Mouse (Mus musculus) gastrocnemius, postnatal 36 days (tissue): ENCODE data around the gene Rita1. TPM values are rescaled to one million over a fixed set of nuclear protein-coding genes. Genes with fewer than 3 reads are reported as not detected.
A peak's percentile ranks its signal among the peaks of the same experiment; 100 is the strongest.

Source experiments
- DNase-seq, 2 experiments: peaks; one replicate each; pipeline ENCODE4 v3.0.0; 2022
- intact Hi-C: fragments of 180-260 bp; cut with DNase I; formaldehyde crosslinking; loops from one replicate; pipeline ENCODE4 v1.15.1; 2025
- long read RNA-seq, 2 experiments: library from polyadenylated mRNA; stranded (forward); transcript quantifications; one replicate each; pipeline ENCODE4 v2.0.0; 2021
- total RNA-seq, 2 experiments: library from RNA; stranded (reverse); gene quantifications; 2 replicates each; pipeline ENCODE4 v1.2.3; 2021

The Rita1 gene
- 1 to 10 TPM; 5.6 to 6.8 TPM for total RNA-seq
- long read RNA-seq, experiment 1, partial matches to known transcripts = 0 of 2 reads
- long read RNA-seq, experiment 1, other reads (novel, unspliced or antisense) = 0 of 2 reads
- long read RNA-seq, experiment 2, partial matches to known transcripts = 2 of 12 reads
- long read RNA-seq, experiment 2, other reads (novel, unspliced or antisense) = 5 of 12 reads

DNA sequence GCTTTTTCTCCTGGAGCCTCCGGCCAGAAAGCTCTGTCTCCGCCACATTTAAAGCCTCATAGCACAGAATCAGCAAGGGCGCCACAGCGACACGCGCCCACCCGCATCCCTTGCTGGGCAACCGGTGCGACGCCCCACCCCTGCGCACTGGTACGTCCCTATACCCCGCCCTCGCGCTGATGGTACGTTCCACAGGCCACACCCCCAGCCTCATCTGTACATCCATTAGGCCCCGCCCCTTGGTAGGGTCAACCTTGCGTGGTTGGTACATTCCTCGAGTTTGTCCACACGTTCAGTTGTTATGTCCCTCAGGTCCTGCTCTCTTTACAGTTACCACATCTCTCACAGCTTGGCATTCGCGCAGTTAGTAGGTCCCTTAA, at the start of gene Rita1, which contains the start of gene Ddx54:
Gene Rita1 (minus strand): TSS at position 148 of the 380 bp plus-strand sequence.
Gene Ddx54 (plus strand): TSS at position 298 of the 380 bp plus-strand sequence.
- peak; percentile 95 to 98 for DNase-seq
- intact Hi-C loops = no loop called here

DNA sequence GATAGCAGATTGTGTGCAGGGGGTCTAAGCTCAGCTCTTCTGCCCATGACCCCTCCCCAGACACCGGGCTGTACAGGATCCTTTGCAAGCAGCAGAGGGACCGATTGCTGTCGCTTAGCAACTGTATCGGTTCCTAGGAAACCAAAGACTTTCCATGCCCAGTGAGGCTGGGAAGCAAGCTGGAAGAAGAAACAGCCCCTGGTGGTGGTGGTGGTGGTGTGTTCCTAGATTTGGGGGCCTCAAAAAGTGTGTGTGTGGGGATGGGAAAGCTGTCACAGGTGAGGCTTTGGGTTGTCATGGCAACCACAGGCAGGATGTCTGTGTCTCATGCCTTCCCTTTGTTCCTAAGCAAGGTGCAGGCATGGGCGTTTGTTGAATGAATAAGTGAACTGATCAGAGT, 48.4 kb upstream of the Rita1 start:
- DNase-seq = no peak
- intact Hi-C loops = no loop called here

DNA sequence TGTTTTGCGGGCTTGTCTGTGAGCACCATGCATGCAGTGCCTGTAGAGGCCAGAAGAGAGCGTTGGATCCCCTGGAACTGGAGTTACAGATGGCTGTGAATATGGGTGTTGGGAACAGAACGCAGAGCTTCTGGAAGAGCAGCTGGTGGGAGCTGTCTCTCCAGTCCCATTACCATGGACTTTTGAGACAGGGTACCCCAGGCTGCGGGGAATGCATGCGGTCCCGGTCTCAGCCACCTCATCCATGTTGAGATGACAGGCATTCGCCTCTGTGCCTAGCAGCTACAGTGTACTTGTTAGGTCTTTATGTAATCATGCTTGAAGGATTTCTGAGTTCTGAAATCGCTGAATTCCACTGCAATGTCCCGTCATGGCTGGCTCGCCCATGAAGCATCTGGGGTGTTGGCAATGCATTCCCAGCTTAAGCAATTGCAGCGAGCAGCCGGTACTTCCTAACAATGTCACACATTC, 43.9 kb upstream of the Rita1 start:
- intact Hi-C loops = no loop called here

DNA sequence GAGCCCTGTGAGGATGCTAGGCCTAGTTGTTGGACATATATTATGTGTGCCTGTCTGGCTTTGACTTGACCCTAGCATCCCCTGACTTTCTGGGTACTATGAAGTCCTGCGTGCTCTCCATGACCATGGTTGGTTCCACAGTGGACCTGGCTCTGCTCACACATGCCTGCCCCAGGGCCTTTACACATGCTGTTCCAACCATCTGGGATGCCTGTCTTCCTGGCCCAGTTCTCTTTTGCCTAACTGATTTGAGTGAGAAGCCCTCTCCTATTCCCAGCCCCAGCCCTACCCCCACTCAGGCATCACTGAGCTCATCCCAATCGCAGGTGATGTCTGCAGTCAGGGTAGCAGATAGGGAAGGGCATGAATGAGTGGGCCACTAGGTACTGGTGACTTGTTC, 41.5 kb upstream of the Rita1 start:
- intact Hi-C loops = no loop called here
- no peak for DNase-seq

More for the DNA sequence above, 43.9 kb upstream of the Rita1 start:
- no peak for DNase-seq

DNA sequence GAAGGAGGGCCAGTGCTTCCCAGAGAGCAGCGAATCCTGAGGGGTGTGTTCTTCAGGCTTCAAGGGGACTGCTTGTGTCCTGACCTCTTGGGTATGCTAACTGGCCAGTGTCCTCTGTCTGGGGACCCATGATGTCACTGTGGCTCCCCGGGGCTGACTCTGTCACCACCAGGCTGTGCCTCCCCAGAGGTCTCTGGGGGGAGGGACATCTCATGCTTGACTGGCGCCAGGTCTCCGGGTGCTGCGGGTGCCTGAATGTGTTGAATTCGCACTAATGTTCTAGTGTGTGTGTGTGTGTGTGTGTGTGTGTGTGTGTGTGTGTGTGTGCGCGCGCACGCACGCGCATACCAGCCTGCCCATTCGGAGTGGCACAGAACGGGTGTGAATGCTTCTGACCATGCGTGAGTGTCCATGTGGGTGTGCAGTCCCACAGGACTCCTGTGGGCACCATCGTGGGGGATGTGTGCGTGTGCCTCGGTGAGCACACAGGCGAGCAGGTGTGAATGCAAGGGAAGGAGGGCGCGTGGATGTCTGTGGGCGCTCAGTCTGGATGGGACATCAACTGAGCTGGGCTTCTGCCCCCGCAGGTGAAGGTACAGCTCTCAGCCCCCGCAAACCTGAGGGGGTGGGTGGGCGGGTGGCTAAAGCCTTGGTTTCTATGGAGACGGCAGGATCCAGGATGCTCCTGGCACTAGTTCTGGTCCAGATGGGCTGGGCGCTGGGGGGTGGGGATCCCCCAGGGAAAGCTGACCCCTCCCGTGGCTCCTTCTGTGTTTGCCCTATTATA, 40.7 kb upstream of the Rita1 start:
- intact Hi-C loops = no loop called here
- no peak for DNase-seq

DNA sequence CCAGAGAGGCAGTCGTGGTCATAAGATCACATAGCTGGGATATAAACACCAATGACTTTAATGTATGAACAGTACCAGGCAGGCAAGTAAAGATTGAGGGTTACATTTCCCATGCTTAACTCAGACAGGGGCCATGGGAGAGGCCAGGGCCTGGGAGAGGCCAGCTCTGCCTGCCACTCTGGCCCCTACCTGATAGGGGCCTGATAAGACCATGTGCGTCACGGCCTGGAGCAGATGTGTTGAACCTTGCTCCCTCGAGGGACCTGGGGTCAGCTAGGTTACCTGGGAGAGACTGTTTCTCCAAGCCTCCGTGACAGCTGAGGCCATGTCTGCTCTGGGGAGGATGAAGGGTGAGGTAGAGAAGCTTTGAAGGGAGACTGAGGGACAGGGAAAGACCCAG, 38.8 kb upstream of the Rita1 start:
- no peak for DNase-seq
- intact Hi-C loops = no loop called here

DNA sequence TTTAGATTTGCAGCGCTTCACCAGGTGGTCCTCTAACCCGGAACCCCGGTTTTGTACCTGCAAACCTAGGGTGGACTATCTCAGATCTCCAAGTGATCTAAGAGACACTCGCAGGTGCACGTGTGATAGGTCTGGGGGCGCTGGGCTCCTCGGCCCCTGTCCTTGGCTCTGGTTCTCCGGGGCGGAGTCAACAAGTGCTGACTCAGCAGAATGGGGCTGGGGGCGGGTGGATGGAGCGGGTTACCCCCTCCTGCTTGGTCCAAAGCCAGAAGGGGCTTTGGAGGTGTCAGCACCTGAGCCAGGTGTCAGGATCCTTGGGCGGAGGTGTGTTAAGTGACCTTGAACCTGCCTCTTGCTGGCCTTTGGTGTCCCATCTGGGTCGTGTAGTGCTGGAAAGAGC, 37.5 kb upstream of the Rita1 start:
- no peak for DNase-seq
- intact Hi-C loops = no loop called here

DNA sequence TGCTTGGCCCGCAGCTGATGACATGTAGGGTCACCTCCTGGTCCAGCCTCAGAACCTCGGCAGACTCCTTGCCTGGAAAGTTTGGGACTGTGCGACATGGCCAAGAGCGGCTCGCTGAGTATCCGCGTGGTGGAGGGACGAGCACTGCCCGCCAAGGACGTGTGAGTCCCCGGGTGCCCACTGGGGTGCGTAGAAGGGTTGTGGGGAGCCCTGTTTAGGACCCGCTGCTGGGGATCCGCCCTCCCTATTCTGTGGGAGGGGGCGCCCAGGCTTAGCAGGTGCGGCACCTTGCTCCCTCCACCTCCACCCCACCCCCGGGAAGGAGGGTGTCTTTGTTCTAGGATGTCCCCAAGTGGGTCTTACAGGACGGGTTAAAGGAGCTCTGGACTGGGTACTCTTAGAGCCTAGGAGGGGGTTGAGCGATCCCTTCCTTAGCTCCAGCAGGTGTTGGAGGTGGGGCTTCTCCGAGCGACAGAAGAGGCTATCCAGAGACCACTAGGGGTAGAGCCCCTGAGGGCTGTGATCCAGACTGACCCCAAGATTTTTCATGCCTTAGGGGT, 37.1 kb upstream of the Rita1 start:
- intact Hi-C loops = no loop called here
- DNase-seq = no peak

DNA sequence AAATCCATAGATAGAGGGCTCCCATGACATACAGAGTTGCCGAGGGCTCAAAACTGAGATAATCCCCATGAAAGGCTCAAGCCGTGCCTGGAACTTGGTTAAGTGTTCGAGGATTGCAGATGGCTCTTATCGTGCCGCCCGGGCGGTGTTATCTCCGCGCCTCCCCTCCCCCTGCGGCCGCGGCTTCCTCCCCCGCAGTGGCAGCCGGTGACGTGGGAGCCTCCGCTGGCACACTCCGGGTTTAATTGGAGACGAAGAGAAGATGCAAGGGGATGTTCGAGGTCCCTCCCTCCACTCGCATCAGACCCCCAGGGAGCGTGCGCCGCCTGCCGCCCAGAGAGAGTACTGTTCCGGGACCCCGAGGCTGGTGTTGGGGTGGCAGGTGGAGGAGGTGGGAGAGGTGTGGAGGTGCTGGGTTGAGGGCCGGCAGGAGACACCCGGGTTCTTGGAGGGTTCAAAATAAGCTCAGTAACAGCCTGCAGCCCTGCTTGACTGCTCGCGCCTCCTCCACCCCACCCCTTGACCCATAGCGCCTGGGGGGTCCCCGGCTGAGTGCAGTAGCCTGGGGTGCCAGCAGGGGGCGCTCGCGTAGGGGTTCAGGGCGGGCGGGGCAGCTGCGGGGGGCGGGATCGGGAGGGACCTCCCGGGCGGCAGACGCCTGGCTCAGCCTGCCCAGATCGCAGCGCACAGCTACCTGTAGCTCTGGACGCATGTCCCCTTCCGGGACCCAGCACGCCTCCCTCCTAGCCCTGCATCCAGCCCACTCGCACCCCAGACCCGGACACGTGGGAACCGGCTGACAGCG, 36.4 kb upstream of the Rita1 start, which contains the start of gene Rasal1:
Gene Rasal1 (plus strand): TSS at position 244 of the 805 bp plus-strand sequence.
- no peak for DNase-seq

DNA sequence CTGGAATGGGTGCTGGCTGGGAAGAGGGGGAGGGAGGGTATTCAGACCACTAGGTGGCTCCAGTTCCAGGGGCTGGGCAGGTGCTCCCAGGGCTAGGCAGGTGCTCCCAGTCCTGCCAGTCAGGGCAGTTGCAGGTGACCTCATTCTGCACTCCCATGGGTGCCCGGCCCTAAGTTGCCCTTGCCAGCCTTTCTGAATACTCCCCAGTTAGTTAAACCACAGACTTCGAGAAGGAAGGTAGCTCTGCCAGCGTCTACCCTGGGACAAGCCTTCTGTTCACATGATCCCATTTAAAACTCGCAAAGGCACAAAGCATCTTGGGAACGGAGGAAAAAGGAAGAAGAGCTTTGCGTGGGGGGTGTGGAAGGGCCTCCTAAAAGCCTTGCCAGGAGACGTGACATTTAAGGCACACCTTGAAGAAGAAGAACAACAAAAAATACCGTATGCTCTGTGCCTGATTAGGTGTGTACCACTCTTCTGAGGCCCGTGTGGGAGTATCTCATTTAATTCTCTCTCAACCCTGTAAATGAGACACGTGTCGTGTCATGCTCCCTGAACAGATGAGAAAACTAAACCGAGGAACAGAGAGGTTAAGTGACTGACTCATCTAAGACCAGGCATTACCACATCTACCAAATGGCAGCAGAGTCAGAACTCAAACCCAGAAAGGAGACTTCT, 35.6 kb upstream of the Rita1 start:
- intact Hi-C loops = no loop called here

More for the DNA sequence above, 36.4 kb upstream of the Rita1 start, which contains the start of gene Rasal1:
- intact Hi-C loops = no loop called here

DNA sequence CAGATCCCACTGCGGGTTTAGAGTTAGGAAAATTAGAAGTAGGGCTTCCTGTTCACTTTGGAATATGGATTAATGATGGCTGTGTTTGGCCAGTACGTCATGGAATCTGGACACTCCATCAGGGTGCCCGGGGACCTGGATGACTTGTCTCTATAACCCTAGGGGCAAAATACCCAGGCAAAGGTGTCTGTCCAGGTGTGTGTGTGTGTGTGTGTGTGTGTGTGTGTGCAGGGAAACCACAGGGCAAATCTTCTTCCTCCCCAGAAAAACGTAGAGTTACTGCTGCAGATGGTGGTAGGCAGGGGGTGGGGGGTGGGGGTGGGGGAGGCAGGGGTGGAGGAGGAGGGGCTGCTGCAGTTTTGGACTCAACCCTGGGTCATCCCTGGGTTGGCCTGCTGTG, 35.0 kb upstream of the Rita1 start:
- intact Hi-C loops = no loop called here
- DNase-seq = no peak

More for the DNA sequence above, 35.6 kb upstream of the Rita1 start:
- no peak for DNase-seq

DNA sequence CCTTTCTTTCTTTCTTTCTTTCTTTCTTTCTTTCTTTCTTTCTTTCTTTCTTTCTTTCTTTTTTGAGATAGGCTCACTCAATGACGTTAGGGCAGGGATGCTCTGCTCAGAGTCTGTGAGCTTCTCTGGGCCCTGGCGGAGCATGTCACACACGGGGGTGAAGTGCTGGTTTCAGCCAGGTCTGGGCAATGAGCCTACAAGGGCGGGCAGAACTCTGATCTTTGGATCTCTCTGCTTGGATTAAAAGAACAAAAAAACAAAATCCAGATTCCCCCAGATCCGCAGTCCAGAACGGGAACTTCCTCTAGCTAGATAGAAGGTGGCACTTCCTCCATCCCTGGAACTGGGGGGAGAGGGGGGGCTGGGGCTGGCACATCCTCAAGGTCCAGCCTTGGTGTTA, 33.5 kb upstream of the Rita1 start:
- intact Hi-C loops = no loop called here
- no peak for DNase-seq

DNA sequence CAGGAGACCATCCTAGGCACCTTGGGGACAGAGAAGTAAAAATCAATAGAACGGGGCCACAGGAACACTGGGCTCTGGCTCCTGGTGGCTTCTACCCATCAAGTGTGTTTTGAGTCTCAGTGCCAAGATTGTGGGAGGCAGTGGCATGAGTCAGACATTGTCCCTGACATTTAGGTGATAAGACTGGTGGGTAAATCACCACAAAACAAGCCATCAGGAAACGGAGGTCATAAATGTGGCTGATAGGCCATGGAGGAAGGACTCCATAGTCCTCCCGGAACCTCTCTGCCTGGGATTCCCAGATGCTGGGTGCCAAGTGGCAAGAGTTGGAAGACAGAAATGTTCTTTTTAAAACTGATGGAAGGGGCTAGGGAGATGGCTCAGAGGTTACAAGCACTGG, 31.8 kb upstream of the Rita1 start:
- intact Hi-C loops = no loop called here
- no peak for DNase-seq

DNA sequence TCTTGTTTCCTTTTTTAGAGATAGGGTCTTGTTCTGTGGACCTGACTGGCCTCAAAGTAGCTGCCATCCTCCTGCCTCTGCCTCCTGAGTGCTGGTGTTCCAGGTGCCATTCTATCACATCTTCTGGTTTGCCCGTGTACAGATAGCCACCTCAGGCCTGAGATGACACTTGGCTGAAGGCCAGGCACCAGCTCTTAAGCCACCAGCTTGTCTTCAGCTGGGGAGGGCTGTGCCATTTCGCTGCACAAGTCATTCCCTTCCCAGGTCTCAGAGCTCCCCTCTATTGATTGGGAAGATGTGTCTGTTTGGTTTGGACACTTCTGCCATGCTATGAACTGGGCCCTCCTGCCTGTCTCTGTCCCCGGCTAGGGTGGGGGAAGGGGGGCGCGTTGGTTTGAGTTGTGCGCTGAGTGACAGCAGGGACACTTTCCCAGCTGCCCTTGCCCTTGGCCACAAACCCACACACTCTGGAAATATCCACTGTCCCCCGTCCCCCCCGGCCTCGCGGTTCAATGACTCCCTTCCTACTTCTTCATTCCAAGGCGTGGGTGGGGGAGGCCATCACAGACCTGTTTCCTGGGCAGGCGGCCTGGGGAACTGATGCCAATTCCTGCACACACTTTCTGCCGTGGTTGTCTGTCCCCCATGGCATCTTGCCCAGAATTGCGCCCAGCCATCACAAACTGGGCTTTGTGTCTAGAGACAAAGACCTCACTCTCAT, 31.1 kb upstream of the Rita1 start:
- no peak for DNase-seq
- intact Hi-C loops = no loop called here

DNA sequence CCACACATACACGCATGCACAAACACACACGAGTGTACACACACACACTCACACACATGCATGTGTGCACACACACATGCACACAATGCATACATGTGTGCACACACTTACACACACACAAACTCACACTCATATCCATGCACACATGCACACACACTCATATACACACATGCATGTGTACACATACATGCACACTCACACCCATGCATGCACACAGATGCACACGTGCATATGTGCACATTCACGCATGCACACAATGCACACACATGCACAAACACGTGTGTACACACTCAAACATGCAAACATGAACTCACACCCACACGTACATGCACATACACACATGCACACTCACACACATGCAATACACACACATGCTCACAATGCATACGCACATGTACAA, 27.7 kb upstream of the Rita1 start:
- intact Hi-C loops = no loop called here
- DNase-seq = no peak

DNA sequence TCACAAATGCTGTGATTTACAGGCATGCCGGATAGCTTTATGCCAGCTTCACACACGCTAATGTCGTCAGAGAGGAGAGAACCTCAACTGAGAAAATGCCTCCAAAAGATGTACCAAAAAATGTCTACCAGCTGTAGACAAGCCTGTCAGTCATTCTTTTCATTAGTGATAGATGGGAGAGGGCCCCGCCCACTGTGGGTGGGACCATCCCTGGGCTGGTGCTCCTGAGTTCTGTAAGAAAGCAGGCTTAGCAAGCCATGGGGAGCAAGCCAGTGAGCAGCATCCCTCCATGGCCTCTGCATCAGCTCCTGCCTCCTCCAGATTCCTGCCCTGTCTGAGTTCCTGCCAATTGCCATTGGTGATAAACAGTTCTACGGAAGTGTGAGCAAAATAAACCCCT, 23.2 kb upstream of the Rita1 start:
- intact Hi-C loops = no loop called here
- DNase-seq = no peak

DNA sequence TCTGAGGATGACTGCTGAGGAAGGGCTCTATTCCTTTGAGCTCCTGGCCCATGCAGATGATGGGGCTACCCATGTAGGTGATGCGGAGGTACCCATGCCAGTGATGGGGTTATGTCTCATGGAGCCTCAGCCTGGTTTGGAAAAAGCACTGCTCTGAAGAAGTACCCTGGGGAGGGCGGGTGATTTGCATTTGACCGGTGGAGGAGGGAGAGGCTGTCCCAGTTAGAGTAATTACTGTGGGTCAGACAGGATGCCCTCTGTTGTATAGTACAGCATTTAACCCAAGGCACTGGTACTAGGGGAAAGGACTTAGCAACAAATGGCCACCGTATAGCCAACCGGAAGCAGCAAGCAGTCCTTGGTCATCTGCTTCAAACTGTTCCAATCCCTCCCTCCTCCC, 22.5 kb upstream of the Rita1 start:
- no peak for DNase-seq
- intact Hi-C loops = no loop called here

DNA sequence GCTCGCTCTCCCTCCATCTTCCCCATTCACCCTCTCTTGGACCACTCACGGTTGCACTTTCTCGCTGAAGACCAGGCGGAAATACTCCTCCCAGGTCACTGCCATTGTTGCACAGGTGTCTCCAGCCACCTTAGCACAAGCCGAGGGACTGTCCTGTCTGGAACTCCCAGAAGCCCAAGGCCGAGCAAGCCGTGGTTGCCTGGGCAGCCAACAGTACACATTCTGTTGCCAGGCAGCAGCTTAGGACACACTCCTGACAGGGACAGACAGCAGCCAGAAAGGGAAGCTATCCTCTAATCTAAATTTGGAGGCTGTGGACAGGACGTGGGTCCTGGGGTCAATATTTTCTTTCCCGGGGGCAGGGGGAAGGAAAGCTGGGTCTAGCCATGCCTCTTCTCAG, 21.7 kb upstream of the Rita1 start, which contains the start of gene Cfap73:
Gene Cfap73 (minus strand): TSS at position 105 of the 400 bp plus-strand sequence.
- no peak for DNase-seq

DNA sequence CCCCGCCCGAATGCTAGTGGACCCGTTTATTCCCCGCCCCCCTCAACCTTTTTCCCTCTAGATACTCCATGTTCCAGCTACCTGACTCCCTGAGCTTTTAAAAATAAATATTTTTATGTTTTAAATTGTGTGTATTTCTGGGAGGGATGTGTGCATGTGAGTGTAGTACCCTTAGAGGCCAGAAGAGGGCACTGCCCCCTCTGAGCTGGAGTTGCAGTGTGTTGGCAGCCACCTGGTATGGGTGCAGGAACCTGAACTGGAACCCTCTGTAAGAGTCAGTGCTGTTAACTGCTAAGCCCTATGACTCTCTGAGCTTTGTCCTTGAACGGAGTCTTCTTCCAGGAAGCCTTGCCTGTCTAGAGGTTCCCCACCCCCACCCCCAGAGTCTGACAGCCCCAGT, 19.5 kb upstream of the Rita1 start:
- intact Hi-C loops = no loop called here
- DNase-seq = no peak

More for the DNA sequence above, 21.7 kb upstream of the Rita1 start, which contains the start of gene Cfap73:
- intact Hi-C loops = no loop called here
